Mouse (Mus musculus) E14TG2a.4 (cell line): ENCODE data around the gene 4930562C15Rik.

Experiments
- CTCF ChIP-seq: conservative IDR thresholded peaks from 2 replicates; pipeline ENCODE4 v1.5.1; 2014; ENCODE audit warnings: low read length
- POU5F1 ChIP-seq: IDR thresholded peaks from 2 replicates; pipeline ENCODE4 v1.6.1; 2014; ENCODE audit warnings: low read length, borderline replicate concordance

DNA sequence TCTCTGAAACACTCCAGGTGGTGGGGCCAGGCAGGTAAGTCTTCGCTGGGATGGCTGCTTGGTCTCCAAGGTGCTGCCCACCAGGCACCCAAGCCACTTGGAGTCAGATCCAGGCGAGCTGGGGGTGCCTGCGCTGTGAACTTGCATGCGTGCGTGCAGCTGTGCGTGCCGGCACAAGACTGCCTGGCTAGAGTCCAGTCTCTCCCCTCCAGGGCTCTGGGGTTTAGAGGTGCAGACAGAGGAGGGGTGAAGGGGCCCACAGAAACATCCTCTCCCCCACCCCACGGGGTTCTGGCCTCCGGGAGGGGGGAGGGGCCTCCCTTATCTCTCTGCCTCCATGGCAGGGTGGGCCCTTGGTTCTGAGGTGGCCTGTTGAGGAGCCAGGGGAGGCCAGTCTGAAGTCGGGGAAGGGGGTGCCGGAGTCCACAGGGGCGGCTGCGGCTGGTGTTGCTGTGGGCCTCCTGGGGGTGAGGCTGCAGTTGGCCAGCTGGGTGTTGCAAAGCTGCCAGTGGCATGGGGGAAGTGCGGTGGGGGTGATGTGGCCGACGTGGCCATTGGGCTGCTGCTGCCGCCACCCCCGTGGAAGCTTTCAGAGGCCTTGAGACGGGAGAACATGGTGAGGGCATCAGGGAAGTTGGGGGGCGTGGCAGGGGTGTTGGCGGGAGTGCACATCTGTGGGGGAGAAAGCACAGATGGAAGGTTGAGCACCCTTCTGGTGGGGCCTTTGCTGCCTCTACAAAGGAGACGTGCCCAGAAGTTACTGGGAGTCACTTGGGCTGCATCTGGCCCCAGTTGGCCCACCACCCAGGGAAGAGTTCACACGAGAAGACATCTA, 40.2 kb downstream of the 4930562C15Rik start:
- TF ChIP-seq CTCF (no peak), POU5F1 (no peak)
